Mouse (Mus musculus) thymus, adult 2 months (tissue): ENCODE measurements around the gene Gm49394. TPM values are rescaled to one million over a fixed set of nuclear protein-coding genes. Genes with fewer than 3 reads are reported as not detected.

Source experiments
- DNase-seq: peaks from one replicate; pipeline ENCODE4 v3.0.0; 2021
- H3K27ac ChIP-seq: fragments of 200-500 bp; 2 replicates; pipeline ENCODE4 v1.5.1; 2012; ENCODE audit warnings: low read length, control low read depth; ENCODE audit not compliant: control insufficient read depth, insufficient read depth
- H3K27me3 ChIP-seq: fragments of 200-500 bp; 2 replicates; pipeline ENCODE4 v1.6.1; 2012; ENCODE audit warnings: mild to moderate bottlenecking, low read length, moderate library complexity, mixed read lengths; ENCODE audit not compliant: control insufficient read depth, insufficient read depth
- H3K36me3 ChIP-seq: fragments of 200-500 bp; 2 replicates; pipeline ENCODE4 v1.6.1; 2012; ENCODE audit warnings: mild to moderate bottlenecking, low read length, moderate library complexity; ENCODE audit not compliant: control insufficient read depth, insufficient read depth
- H3K4me1 ChIP-seq: fragments of 200-500 bp; replicated peaks from 2 replicates; pipeline ENCODE4 v1.6.1; 2012; ENCODE audit warnings: low read length; ENCODE audit not compliant: control insufficient read depth, insufficient read depth
- H3K4me3 ChIP-seq: fragments of 200-500 bp; 2 replicates; pipeline ENCODE4 v1.5.1; 2012; ENCODE audit warnings: mild to moderate bottlenecking, low read length, control low read depth, moderate library complexity; ENCODE audit not compliant: control insufficient read depth, insufficient read depth
- CTCF ChIP-seq: fragments of 200-500 bp; IDR thresholded peaks from 2 replicates; pipeline ENCODE4 v1.5.1; 2012; ENCODE audit warnings: mild to moderate bottlenecking, control low read depth, low read length, moderate library complexity, borderline replicate concordance; ENCODE audit not compliant: control insufficient read depth, poor library complexity, insufficient read depth; ENCODE audit errors: extremely low read depth
- POLR2A ChIP-seq: fragments of 200-500 bp; IDR thresholded peaks from 2 replicates; pipeline ENCODE4 v1.6.1; 2012; ENCODE audit warnings: mild to moderate bottlenecking, low read length, control low read depth, moderate library complexity; ENCODE audit not compliant: control insufficient read depth, poor library complexity, insufficient read depth; ENCODE audit errors: extremely low read depth
- WGBS: fragments of 180-500 bp; shearing (Covaris S2); methylation state at CpG from one replicate; pipeline ENCODE4 v1.1.7; 2018; 5-methylcytosine and 5-hydroxymethylcytosine counted together
- polyA plus RNA-seq: library from polyadenylated mRNA; depleted of rRNA; stranded (reverse); fragments of >200 nt; gene quantifications from 2 replicates; pipeline ENCODE4 v1.2.3, GENCODE M21; 2012

The Gm49394 gene
- polyA plus RNA-seq, 1 experiment, result 0.11 TPM

DNA sequence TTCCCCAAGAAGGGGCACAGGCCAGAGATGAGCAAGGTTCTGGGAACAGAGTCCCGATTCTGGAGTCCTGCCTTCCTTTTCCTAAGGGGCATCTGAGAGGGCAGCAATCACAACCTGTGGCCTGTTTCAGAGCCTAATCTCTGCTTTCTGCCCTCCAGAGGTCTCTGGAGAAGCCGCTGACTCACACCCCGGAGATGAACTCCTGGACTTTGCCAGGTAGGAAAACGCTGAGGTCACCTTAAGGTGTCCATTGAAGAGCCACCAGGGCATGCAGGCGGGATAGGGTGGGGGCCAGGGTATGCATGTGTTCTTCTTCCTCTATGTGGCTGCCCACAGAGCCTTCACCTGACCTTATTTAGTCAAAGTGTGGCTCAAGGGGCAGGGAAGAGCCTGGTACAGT lies 4.4 kb downstream of the Gm49394 start:
- no peaks in the 10 kb centered on the region; the same call in 1 of the 2 replicates for H3K4me1 ChIP-seq
- TF ChIP-seq CTCF (no peak), POLR2A (no peak)
- no peak overlapping the region for H3K4me3 ChIP-seq
- 69% methylated on average over 5 of the region's 5 CpGs for WGBS
- H3K27me3 ChIP-seq, result peaks cover 17% of the 10 kb centered on the region
- DNase-seq, result no peak
- no peaks in the 10 kb centered on the region for H3K36me3 ChIP-seq
- no peak overlapping the region for H3K27ac ChIP-seq

DNA sequence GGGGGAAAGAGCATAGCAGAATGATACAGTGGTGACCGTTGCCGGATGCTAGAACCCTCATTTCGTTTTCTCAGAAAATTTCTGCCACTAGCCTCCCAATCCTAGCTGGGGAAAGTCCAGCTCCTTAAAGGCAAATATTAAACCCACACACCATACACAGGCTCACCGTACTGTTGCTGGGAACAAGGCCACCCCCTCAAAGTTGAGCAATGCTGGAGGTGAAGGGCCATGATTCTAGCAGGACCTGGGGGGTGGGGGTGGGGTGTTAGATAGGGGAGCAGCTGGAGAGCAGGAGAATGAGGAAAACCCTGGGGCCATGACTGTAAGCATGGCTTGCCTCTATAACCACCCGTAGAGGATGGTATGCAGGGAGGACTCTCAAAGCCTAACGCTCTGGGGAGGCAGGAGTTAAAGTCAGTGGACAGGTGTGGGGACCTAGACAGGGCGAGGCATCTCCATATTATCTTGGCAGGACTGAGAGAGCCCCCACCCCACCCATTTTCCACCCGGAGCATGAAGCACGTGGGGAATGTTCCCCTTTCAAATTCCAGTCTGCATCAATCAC lies 5.2 kb downstream of the Gm49394 start:
- Histone ChIP-seq H3K27ac (no peak overlapping the region), H3K4me3 (no peak overlapping the region), H3K27me3 (peaks cover 24% of the 10 kb centered on the region), H3K4me1 (no peaks in the 10 kb centered on the region; the same call in 1 of the 2 replicates), H3K36me3 (no peaks in the 10 kb centered on the region)
- 19% methylated on average over 9 of the region's 9 CpGs for WGBS
- TF ChIP-seq POLR2A (no peak), CTCF (no peak)
- DNase-seq, result no peak

DNA sequence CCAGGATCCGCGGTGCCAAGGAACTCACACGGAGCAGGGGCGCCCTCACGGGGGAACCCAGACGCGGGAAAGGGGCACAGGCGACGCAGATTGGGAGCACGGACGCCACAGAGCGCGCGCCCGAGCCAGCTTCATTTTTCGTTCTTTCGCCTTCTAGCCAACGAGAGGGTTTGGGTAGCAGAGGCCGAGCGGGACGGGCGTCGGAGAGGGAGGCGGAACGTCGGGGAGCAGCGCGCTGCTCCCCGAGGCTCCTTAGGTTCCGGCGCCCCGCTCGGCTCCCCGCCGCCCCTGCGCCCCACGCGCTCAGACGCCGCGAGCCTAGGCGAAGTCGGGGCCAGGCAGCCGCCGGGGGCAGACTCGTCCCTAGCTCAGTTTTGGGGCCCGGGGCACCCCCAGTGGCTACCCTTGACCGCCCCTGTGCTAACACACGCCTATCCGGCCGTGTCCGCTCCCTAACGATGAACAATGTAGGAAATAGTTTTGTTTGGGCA lies 5.8 kb downstream of the Gm49394 start:
- no peak for TF ChIP-seq CTCF
- no peak for TF ChIP-seq POLR2A
- Histone ChIP-seq H3K4me1 (no peaks in the 10 kb centered on the region; the same call in 1 of the 2 replicates), H3K4me3 (no peak overlapping the region), H3K27ac (no peak overlapping the region), H3K27me3 (peaks cover 28% of the 10 kb centered on the region), H3K36me3 (no peaks in the 10 kb centered on the region)
- WGBS, result 4% methylated on average over 52 of the region's 53 CpGs
- no peak for DNase-seq

DNA sequence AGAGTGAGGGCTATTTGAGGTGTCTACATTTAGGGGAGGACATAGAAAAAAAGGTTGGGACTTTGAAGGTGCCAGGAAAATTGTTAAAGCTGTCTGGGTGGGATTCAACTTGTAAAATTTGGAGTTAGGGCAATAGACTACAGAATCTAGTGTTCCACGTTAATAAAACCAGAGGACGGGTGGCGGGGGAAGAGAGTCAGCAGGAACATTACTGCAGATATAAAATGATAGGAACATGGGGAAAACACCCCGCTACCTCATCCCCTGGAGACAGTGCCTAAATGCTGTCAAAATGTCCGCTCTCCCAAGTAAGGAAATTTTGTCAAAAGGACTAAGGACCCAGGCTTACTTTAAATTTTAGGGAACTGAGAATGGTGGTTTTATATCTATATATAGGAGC lies 6.6 kb downstream of the Gm49394 start:
- Histone ChIP-seq H3K36me3 (no peaks in the 10 kb centered on the region), H3K27me3 (peaks cover 36% of the 10 kb centered on the region), H3K4me1 (no peaks in the 10 kb centered on the region; the same call in none of the 2 replicates), H3K27ac (no peak overlapping the region), H3K4me3 (no peak overlapping the region)
- TF ChIP-seq CTCF (no peak), POLR2A (no peak)
- 42% methylated on average over 5 of the region's 5 CpGs for WGBS
- DNase-seq, result no peak

DNA sequence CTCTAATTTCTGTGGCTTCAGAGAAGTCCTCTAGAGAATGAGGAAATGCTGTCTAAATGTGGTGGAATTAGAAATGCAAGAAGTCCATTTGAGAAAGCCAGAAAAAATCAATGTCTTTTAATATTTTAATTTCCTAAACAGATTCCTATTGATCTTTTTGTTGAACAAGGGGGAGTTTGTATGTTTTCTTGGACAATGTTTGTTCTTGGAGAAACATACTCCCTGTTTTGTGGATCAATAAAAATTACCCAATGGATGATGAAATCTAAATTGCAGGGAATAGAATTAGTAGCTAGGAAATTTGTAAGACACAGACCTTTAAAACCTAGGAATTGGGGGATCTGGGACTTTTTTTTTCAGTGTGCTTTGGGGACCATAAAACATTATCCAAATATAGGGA lies 7.9 kb downstream of the Gm49394 start:
- Histone ChIP-seq H3K27ac (no peak overlapping the region), H3K27me3 (peaks cover 40% of the 10 kb centered on the region)
- TF ChIP-seq POLR2A (no peak), CTCF (no peak)

DNA sequence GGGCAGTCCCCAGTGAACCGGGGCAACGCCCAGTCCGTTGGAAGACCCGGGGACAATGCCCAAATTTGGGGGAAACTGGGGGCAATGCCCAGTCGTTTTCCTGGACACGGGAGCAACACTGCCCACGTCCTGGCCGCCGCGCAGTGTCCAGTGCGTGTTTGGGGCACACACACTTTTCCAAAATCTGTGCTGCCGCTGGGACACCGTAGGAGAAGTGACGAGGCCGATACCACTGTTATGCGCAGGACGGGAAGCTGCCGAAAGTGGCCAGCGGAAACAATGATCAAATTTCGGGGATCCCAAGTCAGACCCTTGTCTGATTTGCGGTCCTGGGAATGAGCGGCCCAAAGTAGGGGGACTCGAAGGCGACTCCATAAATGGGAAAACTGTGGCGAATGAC lies 8.7 kb downstream of the Gm49394 start:
- no peak overlapping the region for H3K4me3 ChIP-seq
- no peaks in the 10 kb centered on the region; the same call in none of the 2 replicates for H3K4me1 ChIP-seq
- peaks cover 40% of the 10 kb centered on the region for H3K27me3 ChIP-seq
- 7% methylated on average over 25 of the region's 25 CpGs for WGBS
- no peak overlapping the region for H3K27ac ChIP-seq
- no peak for DNase-seq
- TF ChIP-seq POLR2A, result no peak
- no peak for TF ChIP-seq CTCF
- H3K36me3 ChIP-seq, result no peaks in the 10 kb centered on the region

More for the DNA sequence above, 7.9 kb downstream of the Gm49394 start:
- no peaks in the 10 kb centered on the region; the same call in none of the 2 replicates for H3K4me1 ChIP-seq
- no peaks in the 10 kb centered on the region for H3K36me3 ChIP-seq
- DNase-seq, result no peak
- no peak overlapping the region for H3K4me3 ChIP-seq

DNA sequence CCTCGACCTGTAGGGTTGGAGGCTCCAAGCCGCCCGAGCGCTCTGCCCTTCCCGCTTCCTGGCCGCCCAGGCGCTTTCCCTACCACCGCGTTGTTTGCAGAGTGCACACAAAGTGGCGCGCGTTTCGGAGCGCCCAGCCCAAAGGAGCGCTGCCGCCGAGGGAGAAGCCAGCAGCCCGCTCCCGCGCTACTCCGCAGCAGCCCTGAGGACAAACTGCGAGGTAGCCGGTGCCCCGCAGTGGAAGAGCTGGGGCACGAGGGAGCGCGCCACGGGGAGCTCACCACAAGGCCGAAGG lies 9.1 kb downstream of the Gm49394 start:
- no peak for TF ChIP-seq POLR2A
- TF ChIP-seq CTCF, result no peak
- no peaks in the 10 kb centered on the region for H3K36me3 ChIP-seq
- DNase-seq, result no peak

More for the DNA sequence above, 9.1 kb downstream of the Gm49394 start:
- Histone ChIP-seq H3K4me3 (no peak overlapping the region), H3K27me3 (peaks cover 40% of the 10 kb centered on the region), H3K27ac (no peak overlapping the region), H3K4me1 (no peaks in the 10 kb centered on the region; the same call in none of the 2 replicates)
- 2% methylated on average over 29 of the region's 29 CpGs for WGBS
